Mouse (Mus musculus): ENCODE results near the gene Mansc4. TPM values are rescaled to one million over a fixed set of nuclear protein-coding genes. Genes with fewer than 3 reads are reported as not detected.

The Mansc4 gene
- polyA plus RNA-seq (2012; rRNA removed) = 0.99 and 1.1 TPM in 2 replicates

DNA sequence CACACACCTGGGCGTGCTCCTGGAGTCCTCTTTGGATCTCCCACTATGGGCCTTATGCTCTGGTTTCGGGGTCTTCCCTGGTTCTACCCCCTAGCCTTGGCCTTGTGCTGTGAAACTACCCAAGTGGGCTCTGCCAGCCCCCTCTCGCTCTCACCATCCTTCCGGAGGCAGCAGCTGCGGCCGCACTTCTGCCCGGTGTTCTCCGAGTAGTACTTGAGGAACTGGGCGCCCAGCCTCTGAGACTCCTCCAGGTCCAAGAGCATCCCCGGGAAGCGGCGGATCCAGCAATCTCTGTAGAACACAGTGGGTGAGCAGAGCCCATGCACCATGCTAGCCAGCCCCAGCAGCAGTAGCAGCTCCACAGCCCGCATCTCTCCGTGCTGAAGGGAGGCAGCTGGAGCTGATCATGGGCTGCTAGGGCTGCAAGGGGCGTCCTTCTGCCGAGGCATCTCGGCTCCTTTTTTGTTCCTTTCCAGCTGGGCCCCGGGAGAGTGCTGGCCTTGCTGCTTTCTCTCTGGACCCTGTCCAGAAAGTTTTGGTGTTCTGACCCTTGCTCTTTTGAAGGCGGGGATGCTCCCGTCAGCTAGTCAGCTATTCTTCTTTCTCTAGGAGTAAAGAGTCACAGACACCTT, at the start of gene Mansc4:
Gene Mansc4 (minus strand): TSS at position 439 of the 632 bp plus-strand sequence.

DNA sequence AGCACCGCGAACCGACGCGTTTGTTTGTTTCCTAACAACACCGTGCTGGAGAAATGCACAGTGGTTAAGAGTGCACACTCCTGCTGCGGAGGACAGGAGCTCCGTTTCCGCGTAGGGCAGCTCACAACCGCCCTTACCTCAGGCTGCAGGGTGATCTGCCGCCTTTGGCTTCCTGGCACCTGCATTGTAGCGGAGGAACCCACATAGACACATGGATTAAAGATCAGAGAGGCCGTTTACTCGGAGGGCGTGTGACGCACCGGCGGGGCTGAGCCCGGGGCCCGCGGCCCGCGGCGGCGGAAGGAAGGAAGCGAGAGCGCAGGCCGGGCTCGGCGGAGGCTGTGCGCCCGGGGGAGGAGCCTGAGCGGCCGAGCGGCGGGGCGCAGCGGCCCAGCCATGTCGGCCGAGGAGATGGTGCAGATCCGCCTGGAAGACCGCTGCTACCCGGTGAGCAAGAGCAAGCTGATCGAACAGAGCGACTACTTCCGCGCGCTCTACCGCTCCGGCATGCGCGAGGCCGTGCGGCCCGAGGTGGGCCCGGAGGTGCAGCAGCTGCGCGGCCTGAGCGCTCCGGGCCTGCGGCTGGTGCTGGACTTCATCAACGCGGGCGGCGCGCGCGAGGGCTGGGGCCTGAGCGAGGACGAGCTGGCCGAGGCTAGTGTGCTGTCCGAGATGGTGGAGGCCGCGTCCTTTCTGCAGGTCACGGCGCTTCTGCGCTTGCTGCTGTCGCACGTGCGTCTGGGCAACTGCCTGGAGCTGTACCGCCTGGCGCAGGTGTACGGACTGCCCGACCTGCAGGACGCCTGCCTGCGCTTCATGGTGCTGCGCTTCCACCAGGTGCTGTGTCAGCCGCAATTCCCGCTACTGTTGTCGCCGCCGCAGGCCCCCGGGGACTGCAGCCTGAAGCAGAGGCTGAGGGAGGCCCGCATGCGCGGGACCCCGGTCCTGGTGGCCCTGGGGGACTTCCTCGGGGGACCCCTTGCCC, 4.6 kb upstream of the Mansc4 start, which contains the start of gene Klhl42:
Gene Klhl42 (plus strand): TSS at position 244 of the 985 bp plus-strand sequence.

DNA sequence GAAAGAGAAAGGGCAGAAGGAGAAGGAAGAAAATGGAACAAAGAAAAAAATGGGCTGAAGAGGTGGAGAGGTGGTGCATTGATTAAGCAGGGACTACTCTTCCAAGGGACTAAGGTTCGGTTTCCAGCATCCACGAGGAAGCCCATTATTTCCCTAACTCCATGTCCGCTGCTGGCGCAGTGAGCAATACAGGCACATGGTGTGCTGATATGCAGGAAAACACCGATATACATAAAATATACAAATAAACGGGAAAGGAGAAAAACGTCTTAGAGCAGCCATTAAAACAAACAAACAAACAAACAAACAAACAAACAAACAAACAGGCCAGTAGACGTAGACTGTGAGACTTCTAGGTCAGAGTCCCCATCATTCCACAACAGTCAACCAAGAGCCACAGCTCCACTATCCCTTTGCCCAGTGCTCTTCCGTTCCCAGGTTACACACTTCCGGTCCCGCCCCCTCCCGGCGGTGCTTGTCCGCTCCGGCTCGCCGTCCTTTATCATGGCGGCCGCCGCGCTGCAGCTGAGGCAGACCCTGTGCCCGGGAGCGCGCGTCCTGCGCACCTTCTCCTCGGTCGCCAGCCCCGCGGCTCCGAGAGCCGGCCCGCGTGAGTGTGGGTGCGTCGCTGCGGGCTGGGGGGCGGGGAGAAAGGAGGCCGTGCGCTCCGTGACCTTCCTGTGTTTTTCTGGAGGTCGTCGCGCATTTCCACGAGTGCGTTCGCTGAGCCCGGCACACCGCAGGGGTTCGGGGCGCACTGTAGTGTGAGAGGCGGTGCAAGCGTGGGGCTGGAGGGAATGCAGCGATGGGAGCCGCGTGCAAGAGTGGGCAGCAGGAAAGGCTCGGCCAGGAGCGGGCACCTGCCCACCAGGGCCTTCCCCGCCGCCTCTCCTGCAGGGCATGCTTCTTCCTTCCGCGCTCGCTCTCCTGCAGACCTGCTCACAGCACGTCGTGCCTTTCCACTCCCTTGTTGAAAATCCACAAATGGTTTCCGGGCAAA, 44.2 kb downstream of the Mansc4 start, which contains the start of gene Mrps35:
Gene Mrps35 (plus strand): TSS at position 474 of the 1,000 bp plus-strand sequence.

DNA sequence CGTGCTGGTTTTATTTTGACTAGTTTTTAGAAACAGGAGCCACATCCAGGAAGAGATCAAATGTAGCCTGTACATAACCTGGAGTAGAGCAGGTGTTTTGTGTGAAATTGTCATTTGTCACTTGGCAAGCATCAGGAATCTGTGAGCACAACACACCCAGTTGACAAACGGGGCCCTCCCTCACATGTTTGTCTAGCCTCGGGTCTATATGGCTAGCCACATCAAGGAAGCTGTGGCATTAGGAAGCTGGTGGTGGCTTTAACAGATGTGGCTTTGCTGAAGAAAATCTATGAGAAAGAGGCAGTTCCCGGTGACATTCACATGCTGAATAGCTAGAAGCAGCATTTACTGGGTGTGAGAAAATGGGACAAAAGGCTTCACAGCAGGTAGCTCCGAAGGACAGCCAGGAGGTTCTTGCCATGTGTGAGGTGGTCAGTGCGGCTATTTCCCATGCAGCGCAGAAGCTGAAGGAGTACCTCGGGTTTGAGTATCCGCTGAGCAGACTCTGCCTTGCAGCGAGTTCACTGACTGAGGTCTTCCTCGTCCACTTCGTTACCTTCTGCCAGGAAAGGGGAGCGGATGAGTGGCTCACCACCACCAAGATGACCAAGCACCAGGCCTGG, 54.4 kb downstream of the Mansc4 start, which contains the start of gene Rep15:
Gene Rep15 (plus strand): TSS at position 282 of the 623 bp plus-strand sequence.

Other genes with a start within 250 kb of the Mansc4 start
- gene Smco2, start 236.9 kb downstream of the Mansc4 start, polyA plus RNA-seq (2012; rRNA removed) = not detected in 2 replicates
- 7.5 and 8.6 TPM in 2 replicates for gene Ppfibp1, start 198.5 kb downstream of the Mansc4 start, polyA plus RNA-seq (2012; rRNA removed)
- gene 1700034J05Rik, start 132.6 kb downstream of the Mansc4 start, polyA plus RNA-seq (2012; rRNA removed) = not detected in 2 replicates
- gene Rep15, start 54.4 kb downstream of the Mansc4 start, polyA plus RNA-seq (2012; rRNA removed) = 33.5 and 38.3 TPM in 2 replicates
- 11.2 TPM in 2 replicates for gene Mrps35, start 44.3 kb downstream of the Mansc4 start, polyA plus RNA-seq (2012; rRNA removed)
- 7.8 and 11.8 TPM in 2 replicates for gene Klhl42, start 4.3 kb upstream of the Mansc4 start, polyA plus RNA-seq (2012; rRNA removed)
- 2.0 and 2.6 TPM in 2 replicates for gene Pthlh, start 177.2 kb upstream of the Mansc4 start, polyA plus RNA-seq (2012; rRNA removed)